Mouse (Mus musculus): Measurements from ENCODE around the gene Tef. TPM values are rescaled to one million over a fixed set of nuclear protein-coding genes. Genes with fewer than 3 reads are reported as not detected.

Tef gene
- polyA plus RNA-seq, 1 experiment from 2014 or later: 17.9 TPM

DNA sequence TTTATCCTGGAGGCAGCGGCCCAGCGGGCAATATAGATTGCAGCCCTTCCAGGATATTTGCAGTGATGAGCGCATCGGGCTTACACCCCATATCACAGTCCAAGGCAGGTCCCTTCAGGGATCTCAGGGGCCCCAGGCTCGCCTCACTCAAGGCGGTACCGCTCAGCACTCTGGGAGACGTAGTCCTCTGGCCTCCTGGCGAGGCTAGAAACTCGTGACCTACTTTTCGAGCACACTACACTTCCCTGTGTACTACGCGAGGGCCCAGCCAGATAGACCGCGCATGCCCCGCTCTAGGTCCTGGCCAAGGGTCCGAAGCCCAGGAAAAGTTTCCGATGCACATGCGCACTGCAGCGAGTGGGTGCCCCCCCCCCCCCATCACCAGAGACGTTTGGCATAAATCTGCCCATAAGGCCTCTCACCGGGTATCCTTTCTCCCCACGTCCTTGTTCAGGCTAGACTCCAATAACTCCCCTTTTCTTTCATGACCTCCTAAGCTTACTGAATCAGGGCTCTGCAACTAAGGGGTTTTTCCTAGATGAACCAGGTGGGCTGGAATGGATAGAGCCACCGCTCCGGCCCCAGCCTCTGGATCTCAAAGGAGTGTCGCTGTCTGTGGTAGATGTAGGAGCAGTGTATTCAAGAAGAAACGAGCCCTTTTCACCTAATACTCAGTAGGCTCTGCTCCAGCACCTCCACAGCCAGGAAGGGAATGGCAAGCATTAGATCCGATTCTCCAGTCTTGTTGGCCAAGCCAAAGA lies 54.0 kb downstream of the Tef start:
- under 1% methylated on average over 28 of the region's 28 CpGs for WGBS
- Histone ChIP-seq H3K4me1 (replicated peaks; ENCODE audit: insufficient read depth, low read length) (0 out of 2 replicates have a peak, but pooled peaks cover 7% of the 10 kb centered on the region), H3K4me3 (replicated peaks; ENCODE audit: low read depth, low read length) (peak overlapping the region; percentile 83), H3K27ac (peak overlapping the region; percentile 96), H3K36me3 (ENCODE audit: insufficient read depth, low read length) (peaks cover 9% of the 10 kb centered on the region), H3K27me3 (ENCODE audit: insufficient read depth, low read length) (no peaks in the 10 kb centered on the region), H3K9me3 (replicated peaks; ENCODE audit: low read length) (no peaks in the 10 kb centered on the region), H3K9ac (ENCODE audit: low read depth, low read length) (peak overlapping the region; percentile 88), H3K4me2 (ENCODE audit: low read length) (peak overlapping the region; percentile 79)
- TF ChIP-seq CTCF (IDR thresholded peaks at IDR 0.05; ENCODE audit: low read depth): no peak
- ATAC-seq (replicated peaks; ENCODE audit: low FRiP score, low read depth) (peak; percentile 86), DNase-seq (ENCODE audit: low spot score) (peak; percentile 96)

DNA sequence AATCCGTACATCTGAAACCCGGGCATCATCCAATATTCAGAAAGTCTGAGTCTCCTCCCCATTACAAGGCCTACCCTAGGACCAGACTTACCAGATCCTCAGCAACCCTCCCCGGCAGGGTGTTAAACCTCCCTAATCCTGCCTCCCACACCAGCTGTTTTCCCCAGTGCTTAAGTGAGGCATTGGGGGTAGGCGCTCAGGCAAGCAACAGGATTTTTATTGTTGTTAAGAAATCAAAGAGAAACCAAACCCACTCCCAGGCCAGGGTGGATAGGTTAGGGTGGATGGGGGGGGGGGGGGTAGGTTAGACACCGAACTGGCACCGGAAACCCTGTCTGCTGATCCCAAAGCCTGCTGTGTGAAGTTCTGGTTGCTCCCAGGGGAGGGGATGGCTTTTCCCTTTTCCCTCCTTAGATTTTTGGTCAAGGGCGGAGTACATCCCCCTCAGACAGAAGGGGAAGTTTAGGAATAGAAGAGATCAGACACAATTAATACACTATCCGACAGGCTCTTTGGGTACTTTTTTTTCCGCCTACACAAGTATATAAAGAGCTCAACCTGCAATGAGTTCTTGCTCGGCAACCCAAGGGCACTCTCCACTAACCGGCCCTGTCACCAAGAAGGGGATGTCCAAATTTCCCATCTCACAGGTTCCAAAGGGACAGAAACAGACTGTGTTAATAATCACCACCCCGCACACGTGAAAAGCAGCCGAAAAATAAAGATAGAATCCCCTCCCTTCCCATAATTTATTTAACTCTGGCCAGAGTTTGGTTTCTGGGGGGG lies 54.9 kb downstream of the Tef start:
- Histone ChIP-seq H3K27ac (peak overlapping the region; percentile 96), H3K4me2 (ENCODE audit: low read length) (peak overlapping the region; percentile 79), H3K27me3 (ENCODE audit: insufficient read depth, low read length) (no peaks in the 10 kb centered on the region), H3K4me3 (replicated peaks; ENCODE audit: low read depth, low read length) (peak overlapping the region; percentile 83), H3K36me3 (ENCODE audit: insufficient read depth, low read length) (no peaks in the 10 kb centered on the region; the same call in 1 of the 2 replicates), H3K9me3 (replicated peaks; ENCODE audit: low read length) (no peaks in the 10 kb centered on the region), H3K9ac (ENCODE audit: low read depth, low read length) (peak overlapping the region; percentile 88), H3K4me1 (replicated peaks; ENCODE audit: insufficient read depth, low read length) (0 out of 2 replicates have a peak, but pooled peaks cover 7% of the 10 kb centered on the region)
- no peak for TF ChIP-seq CTCF (IDR thresholded peaks at IDR 0.05; ENCODE audit: low read depth)
- DNase-seq (ENCODE audit: low spot score): peak; percentile 30
- WGBS: 0% methylated on average over 14 of the region's 14 CpGs
- ATAC-seq (replicated peaks; ENCODE audit: low FRiP score, low read depth): no peak

DNA sequence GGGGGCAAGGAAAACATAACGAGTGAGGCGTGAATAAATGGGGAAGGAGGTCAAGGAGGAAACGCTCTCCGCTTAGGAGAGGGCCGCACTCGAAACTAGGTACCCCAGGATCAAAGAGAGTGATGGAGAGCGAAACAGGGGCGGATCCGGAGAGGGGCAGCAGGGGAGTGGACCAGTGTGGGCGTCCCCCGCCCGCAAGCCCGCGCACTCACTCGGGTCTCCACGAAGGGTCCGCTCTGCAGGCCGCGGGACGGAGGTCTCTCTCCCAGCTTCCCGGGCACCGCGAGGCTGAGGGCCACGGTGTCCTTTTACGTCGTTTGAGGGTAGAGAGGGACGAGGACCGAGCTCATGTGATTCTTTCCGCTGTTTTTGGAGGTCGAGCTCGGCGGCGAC lies 55.5 kb downstream of the Tef start:
- peak overlapping the region; percentile 79 for H3K4me2 ChIP-seq (ENCODE audit: low read length)

DNA sequence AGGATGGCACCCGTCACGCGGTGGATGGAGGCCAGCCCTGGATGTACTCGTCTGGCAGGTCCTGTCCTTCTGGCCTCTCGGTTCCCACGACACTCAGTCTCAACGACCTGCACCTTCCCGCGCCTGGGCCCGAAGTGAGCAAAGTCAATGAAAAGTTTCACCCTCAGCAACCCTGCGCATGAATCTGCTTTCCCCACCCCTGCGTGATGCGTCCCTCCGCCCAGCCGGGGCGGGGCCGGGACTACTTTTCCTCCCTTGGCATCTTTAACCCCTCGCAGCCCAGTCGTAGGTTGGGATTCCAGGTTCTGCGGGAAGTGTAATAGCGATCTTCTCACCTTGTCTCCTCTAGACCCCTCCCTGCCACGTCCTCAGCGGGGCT lies 55.9 kb downstream of the Tef start:
- WGBS: under 1% methylated on average over 23 of the region's 23 CpGs
- Histone ChIP-seq H3K36me3 (ENCODE audit: insufficient read depth, low read length) (no peaks in the 10 kb centered on the region), H3K4me2 (ENCODE audit: low read length) (peak overlapping the region; percentile 79), H3K4me1 (replicated peaks; ENCODE audit: insufficient read depth, low read length) (0 out of 2 replicates have a peak, but pooled peaks cover 7% of the 10 kb centered on the region), H3K27ac (peak overlapping the region; percentile 96), H3K4me3 (replicated peaks; ENCODE audit: low read depth, low read length) (peak overlapping the region; percentile 83), H3K9ac (ENCODE audit: low read depth, low read length) (peak overlapping the region; percentile 88), H3K27me3 (ENCODE audit: insufficient read depth, low read length) (no peaks in the 10 kb centered on the region), H3K9me3 (replicated peaks; ENCODE audit: low read length) (no peaks in the 10 kb centered on the region)
- peak; percentile 92 for DNase-seq (ENCODE audit: low spot score)
- 0 out of 2 replicates have a peak, but pooled peaks have one; percentile 6 for TF ChIP-seq CTCF (IDR thresholded peaks at IDR 0.05; ENCODE audit: low read depth)
- ATAC-seq (replicated peaks; ENCODE audit: low FRiP score, low read depth): peak; percentile 41

More for the DNA sequence above, 55.5 kb downstream of the Tef start:
- no peak for TF ChIP-seq CTCF (IDR thresholded peaks at IDR 0.05; ENCODE audit: low read depth)
- no peaks in the 10 kb centered on the region for H3K27me3 ChIP-seq (ENCODE audit: insufficient read depth, low read length)
- peak overlapping the region; percentile 88 for H3K9ac ChIP-seq (ENCODE audit: low read depth, low read length)
- under 1% methylated on average over 33 of the region's 33 CpGs for WGBS
- DNase-seq (ENCODE audit: low spot score) (peak; percentile 77), ATAC-seq (replicated peaks; ENCODE audit: low FRiP score, low read depth) (0 out of 2 replicates have a peak, but pooled peaks have one; percentile 6)
- H3K4me1 ChIP-seq (replicated peaks; ENCODE audit: insufficient read depth, low read length): 0 out of 2 replicates have a peak, but pooled peaks cover 7% of the 10 kb centered on the region
- peak overlapping the region; percentile 96 for H3K27ac ChIP-seq
- no peaks in the 10 kb centered on the region for H3K36me3 ChIP-seq (ENCODE audit: insufficient read depth, low read length)
- peak overlapping the region; percentile 83 for H3K4me3 ChIP-seq (replicated peaks; ENCODE audit: low read depth, low read length)
- no peaks in the 10 kb centered on the region for H3K9me3 ChIP-seq (replicated peaks; ENCODE audit: low read length)

DNA sequence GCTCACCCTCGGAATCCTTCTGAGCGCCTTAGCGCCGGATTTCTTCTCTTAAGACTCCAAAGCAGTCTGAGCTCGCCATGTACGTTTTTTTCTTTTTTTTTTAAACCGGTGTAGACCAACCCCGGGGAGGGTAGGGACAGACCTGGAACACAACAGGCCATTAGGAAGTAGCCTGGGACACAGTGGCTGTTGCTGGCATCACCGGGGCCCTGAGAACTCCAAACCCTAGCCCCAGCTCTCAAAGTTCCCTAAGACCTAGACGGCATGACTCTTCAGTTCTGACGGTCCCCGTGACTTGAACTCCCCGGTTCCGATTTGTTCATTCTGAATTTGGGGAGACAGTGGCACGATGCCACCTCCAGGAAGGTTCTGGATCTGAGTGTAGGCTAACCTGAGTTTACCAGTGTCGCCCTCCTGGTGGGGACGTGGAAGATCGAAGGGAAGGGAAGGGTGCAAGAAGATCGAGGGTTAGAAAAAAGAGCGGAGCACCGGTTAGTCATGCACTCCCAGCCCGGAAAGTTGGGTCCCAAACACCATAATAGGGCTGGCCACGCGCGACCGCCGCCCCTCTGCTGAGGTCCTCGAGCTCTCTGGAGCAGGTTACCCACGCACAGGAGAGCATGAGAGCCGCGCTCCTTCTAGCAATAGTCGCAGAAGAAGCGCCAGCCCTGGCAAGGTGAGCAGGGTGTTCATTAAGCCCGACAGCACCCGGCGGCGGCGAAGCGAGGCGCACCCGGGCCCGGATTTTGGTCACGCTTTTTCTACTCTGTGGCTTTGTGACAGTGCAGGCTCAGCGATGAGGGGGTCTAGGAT lies 56.5 kb downstream of the Tef start, which contains the start of gene Tob2:
Tob2 (minus strand) TSS at position 280 of the 813 bp plus-strand sequence.
- DNase-seq (ENCODE audit: low spot score): peak; percentile 62
- peak within 1 kb of the TSS; percentile 96 for H3K27ac ChIP-seq
- TF ChIP-seq CTCF (IDR thresholded peaks at IDR 0.05; ENCODE audit: low read depth): no peak
- ATAC-seq (replicated peaks; ENCODE audit: low FRiP score, low read depth): no peak; the same call in 1 of the 2 replicates
- H3K9ac ChIP-seq (ENCODE audit: low read depth, low read length): peak within 1 kb of the TSS; percentile 88
- H3K4me2 ChIP-seq (ENCODE audit: low read length): peak within 1 kb of the TSS; percentile 79
- H3K4me3 ChIP-seq (replicated peaks; ENCODE audit: low read depth, low read length): peak within 1 kb of the TSS; percentile 83
- H3K36me3 ChIP-seq (ENCODE audit: insufficient read depth, low read length): no peaks in the 10 kb centered on the region
- WGBS: under 1% methylated on average over 42 of the region's 44 CpGs
- H3K9me3 ChIP-seq (replicated peaks; ENCODE audit: low read length): no peaks in the 10 kb centered on the region
- H3K4me1 ChIP-seq (replicated peaks; ENCODE audit: insufficient read depth, low read length): 0 out of 2 replicates have a peak, but pooled peaks cover 7% of the 10 kb centered on the region
- H3K27me3 ChIP-seq (ENCODE audit: insufficient read depth, low read length): no peaks in the 10 kb centered on the region

Measured in kidney, postnatal 0 days (tissue).